Mouse (Mus musculus): Measurements from ENCODE around the gene Usp44. TPM values are rescaled to one million over a fixed set of nuclear protein-coding genes. Genes with fewer than 3 reads are reported as not detected.
A peak's percentile ranks its signal among the peaks of the same experiment; 100 is the strongest.

Gene Usp44
- 0.17 TPM for polyA plus RNA-seq (2012; fragmentation: generic; extraction: Trizol)

GRCm38 (mm10) chr10:93830931-93831729 is at the start of gene Usp44:
Gene Usp44, plus strand, starts transcription at chr10:93831555.
- H3K79me2 ChIP-seq (ENCODE audit: control insufficient read depth, insufficient read depth), result no peaks in the 10 kb centered on the region
- TF ChIP-seq REST (IDR thresholded peaks at IDR 0.05; ENCODE audit: insufficient read depth, insufficient read length) (no peak), MYOG (IDR thresholded peaks at IDR 0.05; ENCODE audit: control insufficient read depth in 1 of 3, insufficient read depth in 1 of 3, insufficient read length in 2 of 3, low read depth in 2 of 3) (no peak), USF1 (IDR thresholded peaks at IDR 0.05; ENCODE audit: low read depth) (no peak), E2F4 (IDR thresholded peaks at IDR 0.05; ENCODE audit: insufficient read depth) (no peak), CEBPB (IDR thresholded peaks at IDR 0.05; ENCODE audit: insufficient read depth, poor library complexity, severe bottlenecking) (no peak), MAX (IDR thresholded peaks at IDR 0.05; ENCODE audit: low read depth) (no peak), POLR2A (IDR thresholded peaks at IDR 0.05; ENCODE audit: insufficient read length, low read depth) (no peak), MYOD1 (IDR thresholded peaks at IDR 0.05; ENCODE audit: control insufficient read depth in 1 of 3, insufficient read length in 2 of 3, low read depth in 2 of 3) (no peak), SRF (IDR thresholded peaks at IDR 0.05; ENCODE audit: control insufficient read depth, insufficient read length, low read depth) (no peak), POLR2AphosphoS2 (IDR thresholded peaks at IDR 0.05; ENCODE audit: insufficient read length, low read depth) (no peak), TCF12 (IDR thresholded peaks at IDR 0.05; ENCODE audit: insufficient read depth, poor library complexity, severe bottlenecking) (no peak), TCF3 (IDR thresholded peaks at IDR 0.05; ENCODE audit: insufficient read length, low read depth) (no peak)
- no peak within 1 kb of the TSS for H3K4me2 ChIP-seq (ENCODE audit: low read depth)
- no peaks in the 10 kb centered on the region for H3K27me3 ChIP-seq (ENCODE audit: control insufficient read depth, insufficient read depth, insufficient read length)
- H3ac ChIP-seq (ENCODE audit: control insufficient read depth, insufficient read length), result no peak within 1 kb of the TSS
- H3K4me3 ChIP-seq, result no peak within 1 kb of the TSS
- H3K36me3 ChIP-seq (ENCODE audit: control insufficient read depth, insufficient read depth), result no peaks in the 10 kb centered on the region

GRCm38 (mm10) chr10:93783216-93784013 is 47.9 kb upstream of the Usp44 start:
- Histone ChIP-seq H3K4me2 (ENCODE audit: low read depth) (peak overlapping the region; percentile 51), H3K27me3 (ENCODE audit: control insufficient read depth, insufficient read depth, insufficient read length) (no peaks in the 10 kb centered on the region), H3K4me3 (no peak overlapping the region), H3K79me2 (ENCODE audit: control insufficient read depth, insufficient read depth) (no peaks in the 10 kb centered on the region), H3K36me3 (ENCODE audit: control insufficient read depth, insufficient read depth) (no peaks in the 10 kb centered on the region), H3ac (ENCODE audit: control insufficient read depth, insufficient read length) (no peak overlapping the region)
- TF ChIP-seq MAX (IDR thresholded peaks at IDR 0.05; ENCODE audit: low read depth), result no peak
- no peak for TF ChIP-seq TCF3 (IDR thresholded peaks at IDR 0.05; ENCODE audit: insufficient read length, low read depth)
- no peak for TF ChIP-seq E2F4 (IDR thresholded peaks at IDR 0.05; ENCODE audit: insufficient read depth)
- TF ChIP-seq SRF (IDR thresholded peaks at IDR 0.05; ENCODE audit: control insufficient read depth, insufficient read length, low read depth), result no peak
- TF ChIP-seq POLR2AphosphoS2 (IDR thresholded peaks at IDR 0.05; ENCODE audit: insufficient read length, low read depth), result no peak
- no peak for TF ChIP-seq TCF12 (IDR thresholded peaks at IDR 0.05; ENCODE audit: insufficient read depth, poor library complexity, severe bottlenecking)
- no peak for TF ChIP-seq POLR2A (IDR thresholded peaks at IDR 0.05; ENCODE audit: insufficient read length, low read depth)
- TF ChIP-seq MYOG (IDR thresholded peaks at IDR 0.05; ENCODE audit: control insufficient read depth in 1 of 3, insufficient read depth in 1 of 3, insufficient read length in 2 of 3, low read depth in 2 of 3), result no peak
- no peak for TF ChIP-seq CEBPB (IDR thresholded peaks at IDR 0.05; ENCODE audit: insufficient read depth, poor library complexity, severe bottlenecking)
- no peak for TF ChIP-seq MYOD1 (IDR thresholded peaks at IDR 0.05; ENCODE audit: control insufficient read depth in 1 of 3, insufficient read length in 2 of 3, low read depth in 2 of 3)
- TF ChIP-seq USF1 (IDR thresholded peaks at IDR 0.05; ENCODE audit: low read depth), result no peak
- no peak for TF ChIP-seq REST (IDR thresholded peaks at IDR 0.05; ENCODE audit: insufficient read depth, insufficient read length)

- H3K4me3 ChIP-seq, result no peak overlapping the region
- peak overlapping the region; percentile 86 for H3K4me2 ChIP-seq (ENCODE audit: low read depth)
- H3K79me2 ChIP-seq (ENCODE audit: control insufficient read depth, insufficient read depth), result no peaks in the 10 kb centered on the region
- no peaks in the 10 kb centered on the region for H3K36me3 ChIP-seq (ENCODE audit: control insufficient read depth, insufficient read depth)
- H3K27me3 ChIP-seq (ENCODE audit: control insufficient read depth, insufficient read depth, insufficient read length), result no peaks in the 10 kb centered on the region
- no peak overlapping the region for H3ac ChIP-seq (ENCODE audit: control insufficient read depth, insufficient read length)
- TF ChIP-seq MAX (IDR thresholded peaks at IDR 0.05; ENCODE audit: low read depth), result no peak
- TF ChIP-seq SRF (IDR thresholded peaks at IDR 0.05; ENCODE audit: control insufficient read depth, insufficient read length, low read depth), result peak; percentile 69
Measured at GRCm38 (mm10) chr10:93799711-93800362, 31.5 kb upstream of the Usp44 start.

- no peak overlapping the region for H3K4me3 ChIP-seq
Measured at GRCm38 (mm10) chr10:93800363-93800722, 31.0 kb upstream of the Usp44 start.

More at GRCm38 (mm10) chr10:93800363-93800722, 31.0 kb upstream of the Usp44 start:
- no peaks in the 10 kb centered on the region for H3K79me2 ChIP-seq (ENCODE audit: control insufficient read depth, insufficient read depth)
- H3K27me3 ChIP-seq (ENCODE audit: control insufficient read depth, insufficient read depth, insufficient read length), result no peaks in the 10 kb centered on the region
- TF ChIP-seq REST (IDR thresholded peaks at IDR 0.05; ENCODE audit: insufficient read depth, insufficient read length) (no peak), POLR2AphosphoS2 (IDR thresholded peaks at IDR 0.05; ENCODE audit: insufficient read length, low read depth) (no peak), MYOD1 (IDR thresholded peaks at IDR 0.05; ENCODE audit: control insufficient read depth in 1 of 3, insufficient read length in 2 of 3, low read depth in 2 of 3) (peak in 1 of 3 experiments; percentile 66)
- H3ac ChIP-seq (ENCODE audit: control insufficient read depth, insufficient read length), result no peak overlapping the region
- H3K36me3 ChIP-seq (ENCODE audit: control insufficient read depth, insufficient read depth), result no peaks in the 10 kb centered on the region
- H3K4me2 ChIP-seq (ENCODE audit: low read depth), result peak overlapping the region; percentile 86
